Mouse (Mus musculus): ENCODE measurements around the gene Mical3. TPM values are rescaled to one million over a fixed set of nuclear protein-coding genes. Genes with fewer than 3 reads are reported as not detected.

The Mical3 gene
- total RNA-seq, 2 experiments from 2014 or later: 107 to 142 TPM

DNA sequence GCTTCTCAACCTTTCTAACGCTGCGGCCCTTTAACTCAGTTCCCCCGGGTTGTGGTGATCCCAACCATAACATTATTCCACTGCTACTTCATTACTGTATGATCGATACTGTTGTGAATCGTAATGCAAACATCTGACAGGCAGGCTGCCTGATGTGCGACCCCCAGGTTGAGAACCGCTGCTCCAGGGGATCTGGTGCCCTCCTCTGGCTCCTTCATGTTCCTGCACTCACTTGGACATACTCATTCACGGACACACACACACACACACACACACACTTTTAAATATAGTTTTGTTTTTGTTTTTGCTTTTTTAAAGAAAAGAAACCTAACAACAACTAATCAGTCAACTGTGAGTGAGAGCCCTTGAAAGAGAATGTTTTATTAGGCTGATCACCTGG is 19.3 kb upstream of the Mical3 start:
- intact Hi-C loops (cut with DNase I): no loop called here
- no peak for DNase-seq (ENCODE audit: low spot score in 2 of 2)

DNA sequence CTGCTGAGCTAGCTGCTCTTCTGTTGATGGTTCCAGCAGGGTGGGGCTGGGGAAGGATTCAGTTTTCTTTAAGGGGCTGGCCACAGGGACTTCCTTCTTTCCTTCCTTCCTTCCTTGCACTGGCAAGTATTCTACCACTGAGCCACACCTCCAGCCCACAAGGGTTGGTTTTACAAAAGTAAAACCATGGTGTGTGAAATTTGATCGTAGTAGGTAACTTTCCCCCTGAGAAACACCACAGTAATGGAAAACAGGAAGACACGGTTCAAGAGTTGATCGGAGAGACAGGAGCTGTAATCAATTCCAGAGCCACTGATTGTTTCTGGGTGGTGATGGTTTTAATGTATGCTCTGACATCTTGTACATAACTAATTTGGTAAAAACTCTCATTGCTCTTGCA is 18.6 kb upstream of the Mical3 start:
- no peak for DNase-seq (ENCODE audit: low spot score in 2 of 2)
- intact Hi-C loops (cut with DNase I): no loop called here

DNA sequence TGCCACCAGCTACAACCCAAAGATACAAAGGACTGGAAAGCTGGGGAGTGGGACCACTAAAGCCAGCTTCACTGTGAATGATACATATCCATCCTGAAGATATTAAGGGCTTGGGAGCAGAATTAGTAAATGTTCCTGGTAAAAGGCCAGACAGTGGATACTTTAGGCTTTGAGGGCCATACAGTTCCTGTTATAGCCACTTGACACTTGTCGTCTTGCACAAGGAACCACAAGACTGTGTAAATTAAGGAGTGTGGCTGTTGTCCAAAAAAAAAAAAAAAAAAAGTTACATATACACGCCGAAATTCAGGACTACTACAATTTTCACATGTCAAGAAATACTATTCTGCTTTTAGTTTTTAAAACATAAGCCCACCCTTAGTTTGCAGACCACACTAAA is 17.6 kb upstream of the Mical3 start:
- DNase-seq (ENCODE audit: low spot score in 2 of 2): no peak
- intact Hi-C loops (cut with DNase I): no loop called here

DNA sequence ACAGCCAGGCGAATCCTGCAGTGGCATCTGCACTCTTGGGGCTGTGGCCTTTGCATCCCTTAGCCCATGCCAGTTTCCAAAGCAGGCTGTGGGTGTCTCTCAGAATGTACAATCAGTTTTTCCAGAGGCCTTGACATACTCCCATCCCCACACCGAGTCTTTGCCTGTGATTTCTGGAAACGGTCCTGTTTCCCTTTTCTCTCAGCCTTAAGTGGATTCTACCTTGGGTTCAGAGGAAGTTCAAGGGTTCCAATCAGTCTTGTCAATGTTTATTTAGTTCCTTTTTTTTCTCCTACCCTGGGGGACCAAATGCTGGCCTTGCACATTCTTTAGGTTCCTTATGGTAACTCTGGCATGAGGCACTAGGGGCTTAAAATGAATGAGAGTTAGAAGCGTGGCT is 16.0 kb upstream of the Mical3 start:
- DNase-seq (ENCODE audit: low spot score in 2 of 2): no peak
- intact Hi-C loops (cut with DNase I): no loop called here

DNA sequence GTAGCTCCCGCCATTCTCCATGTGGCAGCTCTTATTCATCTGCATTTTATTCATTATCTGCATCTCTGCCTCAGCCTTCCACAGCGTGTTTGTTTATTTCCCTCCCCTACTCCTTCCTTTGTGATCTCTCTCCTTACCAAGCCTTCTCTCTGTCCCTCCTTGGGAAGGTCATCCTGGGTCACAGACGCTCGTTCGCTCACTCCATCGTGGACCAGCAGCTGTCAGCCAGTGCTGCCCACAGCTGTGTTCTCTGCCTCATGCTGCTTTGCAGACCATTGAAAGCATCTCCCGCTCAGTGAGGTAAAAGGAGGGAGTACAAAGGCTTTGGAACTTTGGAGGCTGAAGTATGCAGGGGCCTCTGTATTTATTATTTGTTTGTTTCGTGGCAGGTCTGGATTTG is 15.1 kb upstream of the Mical3 start:
- no peak for DNase-seq (ENCODE audit: low spot score in 2 of 2)
- intact Hi-C loops (cut with DNase I): no loop called here

DNA sequence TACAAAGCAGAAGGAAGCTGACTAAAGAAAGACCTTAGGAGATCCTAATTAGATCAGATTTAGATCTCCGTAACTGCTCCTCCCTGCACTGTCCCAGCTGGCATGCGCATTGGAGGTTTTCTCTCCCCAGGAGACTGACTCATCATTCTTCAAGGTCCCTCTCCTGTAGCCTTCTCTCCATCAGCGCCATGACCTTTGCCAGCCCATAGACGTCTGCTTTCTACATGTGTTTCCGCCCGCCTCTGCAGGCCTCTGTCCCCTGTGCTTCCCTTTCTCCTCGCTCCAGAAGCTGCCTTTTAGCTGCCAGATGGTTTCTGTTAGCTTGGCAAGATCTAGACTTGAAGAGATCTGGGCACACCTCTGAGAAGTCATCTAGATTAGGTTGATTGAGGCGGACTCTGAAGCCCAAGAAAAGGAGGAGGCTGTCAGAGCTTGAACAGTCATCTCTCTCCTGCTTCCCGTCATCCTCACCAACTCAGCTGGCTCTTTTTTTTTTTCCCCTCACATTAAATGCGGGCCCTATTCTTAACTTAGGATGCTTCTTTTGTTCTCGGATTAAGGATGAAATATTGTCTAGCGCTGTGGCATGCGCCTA is 14.3 kb upstream of the Mical3 start:
- DNase-seq (ENCODE audit: low spot score in 2 of 2): no peak
- intact Hi-C loops (cut with DNase I): no loop called here

DNA sequence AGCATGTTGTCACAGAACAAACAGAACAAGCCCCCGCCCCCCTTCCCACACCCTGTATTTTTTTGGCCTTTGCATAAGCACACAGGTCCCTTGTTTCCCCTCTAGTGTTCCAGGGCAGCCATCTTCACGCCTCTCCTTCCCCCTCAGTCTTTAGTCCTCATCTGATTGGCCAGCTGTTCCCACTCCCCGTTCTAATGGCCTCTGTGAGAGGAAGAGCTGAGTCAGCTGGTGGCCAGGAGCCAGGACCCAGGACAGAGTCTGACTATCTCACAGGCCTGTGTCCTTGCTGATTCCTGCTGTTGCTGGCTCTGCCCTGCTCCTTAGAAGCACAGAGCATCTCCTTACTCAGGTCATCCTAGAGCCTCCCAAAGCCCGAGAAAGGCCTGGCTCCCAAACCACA is 13.3 kb upstream of the Mical3 start:
- DNase-seq (ENCODE audit: low spot score in 2 of 2): peak; percentile 36 to 49
- intact Hi-C loops (cut with DNase I): no loop called here

DNA sequence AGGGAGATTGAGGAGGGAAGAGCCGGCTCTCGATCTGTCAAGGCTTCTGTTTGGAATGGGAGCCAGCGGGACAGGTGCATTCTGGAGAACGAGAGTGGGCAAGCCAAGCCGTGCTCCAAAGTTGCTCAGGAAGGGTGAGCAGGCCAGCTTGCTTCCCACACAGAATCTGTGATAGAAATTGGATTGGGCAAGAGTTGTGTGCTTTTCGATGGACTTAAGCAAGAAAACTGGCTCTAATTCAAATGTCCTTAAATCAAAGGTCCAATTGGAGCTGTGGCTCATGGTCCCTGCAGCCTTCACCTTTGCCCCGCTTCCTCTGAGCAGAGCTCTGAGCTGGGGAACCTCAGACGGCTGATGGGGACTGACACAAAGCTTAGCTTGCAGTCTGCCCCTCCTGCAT is 12.6 kb upstream of the Mical3 start:
- intact Hi-C loops (cut with DNase I): no loop called here
- no peak for DNase-seq (ENCODE audit: low spot score in 2 of 2)

DNA sequence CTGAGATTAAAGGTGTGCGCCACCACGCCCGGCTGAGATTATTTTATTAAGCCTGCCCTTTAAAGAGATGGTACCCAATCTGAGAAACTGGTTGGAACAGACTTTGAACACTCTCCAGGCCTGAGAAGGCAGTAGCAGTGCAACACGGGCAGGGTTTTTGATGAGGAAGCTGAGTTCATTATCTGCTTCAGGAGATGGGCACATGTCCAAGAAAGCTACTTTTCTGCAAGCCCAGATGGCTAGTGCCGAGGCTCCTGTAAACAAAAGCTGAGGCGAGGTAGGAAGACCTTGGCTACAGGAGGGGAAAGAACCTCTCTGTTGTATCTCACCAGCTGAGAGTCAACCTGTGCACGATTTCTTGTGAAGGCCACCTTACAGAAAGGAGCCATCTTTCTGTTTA is 11.5 kb upstream of the Mical3 start:
- intact Hi-C loops (cut with DNase I): no loop called here
- DNase-seq (ENCODE audit: low spot score in 2 of 2): no peak

DNA sequence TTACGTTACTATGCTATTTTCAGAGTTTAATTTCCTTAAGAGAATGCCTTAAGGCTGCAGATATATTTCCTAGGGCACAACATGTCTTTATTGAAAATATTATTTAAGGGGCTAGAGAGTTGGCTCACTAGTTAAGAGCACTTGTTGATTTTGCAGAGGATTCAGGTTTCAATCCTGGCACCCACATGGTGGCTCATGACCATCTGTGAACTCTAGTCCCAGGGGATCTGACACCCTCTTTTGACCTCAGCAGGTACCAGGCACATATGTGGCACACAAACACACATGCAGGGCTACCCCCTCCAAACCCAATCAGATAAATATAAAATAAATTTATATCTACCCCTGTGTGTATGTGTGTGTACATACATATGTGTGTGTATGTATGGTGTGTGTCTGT is 8.5 kb upstream of the Mical3 start:
- no peak for DNase-seq (ENCODE audit: low spot score in 2 of 2)
- intact Hi-C loops (cut with DNase I): no loop called here

DNA sequence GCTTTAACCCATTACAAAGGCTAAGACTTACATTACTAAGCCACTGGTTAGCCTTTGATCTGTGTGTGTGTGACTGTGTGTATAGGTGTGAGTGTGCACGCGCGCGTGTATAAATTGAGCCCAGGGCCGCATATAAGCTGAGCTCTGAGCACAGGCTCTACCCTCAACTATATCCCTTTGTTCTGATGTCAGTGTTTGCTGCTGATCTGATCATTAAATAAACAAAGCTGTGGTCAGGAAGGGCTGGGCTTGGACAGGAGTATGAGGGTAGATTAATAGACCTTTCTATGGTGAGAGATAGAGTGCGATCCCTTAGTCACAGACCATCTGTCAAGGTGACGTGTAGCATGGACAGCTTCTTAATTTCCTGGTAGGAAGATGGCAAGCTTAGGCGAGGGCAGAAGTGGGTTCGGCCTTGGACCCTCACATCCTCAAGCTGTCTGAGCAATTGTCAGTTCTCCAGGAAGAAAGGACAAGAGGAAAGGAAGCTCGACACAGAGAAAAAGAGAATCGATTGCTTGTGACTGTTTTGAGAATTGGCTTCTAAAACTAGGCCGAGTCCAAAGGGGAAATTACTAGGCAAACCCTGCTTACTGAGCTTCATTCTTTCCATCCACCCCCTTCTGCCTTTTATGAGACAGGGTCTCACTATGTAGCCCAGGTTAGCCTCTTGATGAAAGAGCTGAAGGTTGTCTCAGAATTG is 7.7 kb upstream of the Mical3 start:
- intact Hi-C loops (cut with DNase I): no loop called here
- no peak for DNase-seq (ENCODE audit: low spot score in 2 of 2)

DNA sequence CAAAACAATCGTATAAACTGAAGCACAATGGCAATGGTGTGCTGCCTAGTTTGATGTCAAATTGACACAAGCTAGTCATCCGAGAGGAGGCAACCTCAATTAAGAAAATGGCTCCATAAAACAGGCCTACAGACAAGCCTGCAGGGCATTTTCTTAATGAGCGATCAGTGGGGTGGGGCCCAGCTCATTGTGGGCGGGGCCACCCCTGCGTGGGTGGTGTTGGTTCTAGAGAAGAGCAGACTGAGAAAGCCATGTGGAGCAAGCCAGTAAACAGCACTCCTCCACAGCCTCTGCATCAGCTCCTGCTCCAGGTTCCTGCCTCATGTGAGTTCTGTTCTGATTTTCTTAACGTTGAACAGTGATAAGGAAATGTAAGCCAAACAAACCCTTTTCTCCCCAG is 6.4 kb upstream of the Mical3 start:
- no peak for DNase-seq (ENCODE audit: low spot score in 2 of 2)
- intact Hi-C loops (cut with DNase I): no loop called here

DNA sequence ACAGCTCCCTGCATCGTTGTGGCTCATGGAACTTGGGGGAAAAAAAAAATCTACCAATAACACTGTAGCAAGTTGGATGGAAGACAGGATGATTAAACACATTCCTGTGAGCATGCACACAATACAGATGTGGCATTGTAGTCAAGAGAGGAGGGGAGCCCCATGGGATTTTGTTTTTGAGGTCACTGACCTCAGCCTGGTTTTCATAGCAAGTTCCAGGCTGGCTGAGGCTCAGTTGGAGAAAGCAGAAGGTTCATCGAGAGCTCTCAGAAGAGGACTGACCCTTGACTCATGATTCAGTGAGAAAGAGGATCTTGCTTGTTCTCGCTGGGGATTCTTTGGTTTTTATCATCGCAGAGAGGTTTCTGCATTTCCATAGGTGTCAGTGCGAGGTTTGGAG is 4.1 kb upstream of the Mical3 start:
- intact Hi-C loops (cut with DNase I): no loop called here
- no peak for DNase-seq (ENCODE audit: low spot score in 2 of 2)

DNA sequence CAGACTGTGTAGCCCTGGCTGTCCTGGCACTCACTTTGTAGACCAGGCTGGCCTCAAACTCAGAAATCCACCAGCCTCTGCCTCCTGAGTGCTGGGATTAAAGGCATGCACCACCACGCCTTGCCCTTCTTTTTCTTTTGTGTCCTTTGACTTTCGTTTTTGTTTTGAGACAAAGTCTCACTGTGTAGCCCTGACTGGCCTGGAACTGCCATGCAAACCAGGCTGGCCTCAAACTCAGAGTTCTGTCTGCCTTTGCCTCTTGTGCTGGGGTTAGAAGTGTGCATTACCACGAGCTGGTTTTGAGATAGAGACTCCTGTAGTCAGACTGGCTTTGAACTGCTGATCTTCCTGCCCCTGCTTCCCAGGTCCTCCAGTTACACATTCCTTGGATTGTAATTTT is 3.5 kb upstream of the Mical3 start:
- DNase-seq (ENCODE audit: low spot score in 2 of 2): no peak
- intact Hi-C loops (cut with DNase I): no loop called here

DNA sequence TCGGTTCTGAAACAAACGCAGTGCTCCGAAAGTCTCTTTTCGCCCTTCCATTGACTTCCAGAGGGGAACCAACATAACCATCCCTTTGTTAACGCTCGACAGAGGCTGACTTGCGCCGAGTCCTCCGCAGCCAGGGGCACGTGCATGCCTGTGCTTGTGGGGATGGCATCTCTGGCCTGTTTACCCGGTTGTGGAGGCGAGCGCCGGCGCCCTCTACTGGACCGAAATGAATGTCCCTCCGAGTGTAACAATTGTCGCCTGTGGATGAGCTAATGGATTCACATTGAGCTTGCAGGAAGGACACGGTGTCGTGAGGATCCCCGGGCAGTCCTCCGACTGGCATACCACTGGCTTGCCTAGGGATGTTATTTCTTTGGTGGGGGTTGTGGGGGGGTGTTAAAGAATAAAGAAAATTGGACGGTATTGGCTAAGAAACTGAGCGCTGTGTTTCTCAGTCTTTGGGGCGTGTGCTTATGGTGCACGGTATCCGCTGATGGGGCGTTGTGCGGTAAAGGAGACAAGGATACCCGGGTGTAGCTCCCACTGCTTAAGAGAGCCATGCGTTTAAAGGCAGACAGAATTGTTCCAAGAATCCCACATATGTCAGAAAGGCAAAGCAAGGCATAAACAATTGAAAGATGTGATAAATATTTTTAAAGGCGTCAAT is 627 bp downstream of the Mical3 start:
- intact Hi-C loops (cut with DNase I): loop anchor here (2.0 kb wide), 2 partner anchors 49 to 159 kb away; no protein-coding TSS in a partner anchor
- DNase-seq (ENCODE audit: low spot score in 2 of 2): peak; percentile 91 to 95

DNA sequence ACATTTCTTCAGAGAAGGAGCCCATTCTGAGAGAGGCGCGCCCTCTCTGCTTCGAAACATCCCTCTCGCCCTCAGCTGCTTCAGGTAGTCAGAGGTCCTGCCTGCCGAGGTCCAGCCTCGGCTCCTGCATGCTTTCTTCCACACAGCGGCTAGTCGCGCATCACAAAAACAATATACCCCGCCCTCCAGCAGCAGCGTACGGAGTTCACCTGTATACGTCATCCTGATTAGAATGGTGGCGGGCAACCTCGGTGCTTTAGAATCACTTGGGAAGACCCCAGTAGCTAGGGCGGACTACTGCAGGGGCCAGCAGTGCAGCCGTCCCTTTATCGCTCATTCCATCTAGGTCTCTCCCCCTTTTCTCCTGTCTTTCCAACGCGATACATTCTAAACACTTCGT is 1.3 kb downstream of the Mical3 start:
- intact Hi-C loops (cut with DNase I): no loop called here
- DNase-seq (ENCODE audit: low spot score in 2 of 2): peak; percentile 34 to 39

DNA sequence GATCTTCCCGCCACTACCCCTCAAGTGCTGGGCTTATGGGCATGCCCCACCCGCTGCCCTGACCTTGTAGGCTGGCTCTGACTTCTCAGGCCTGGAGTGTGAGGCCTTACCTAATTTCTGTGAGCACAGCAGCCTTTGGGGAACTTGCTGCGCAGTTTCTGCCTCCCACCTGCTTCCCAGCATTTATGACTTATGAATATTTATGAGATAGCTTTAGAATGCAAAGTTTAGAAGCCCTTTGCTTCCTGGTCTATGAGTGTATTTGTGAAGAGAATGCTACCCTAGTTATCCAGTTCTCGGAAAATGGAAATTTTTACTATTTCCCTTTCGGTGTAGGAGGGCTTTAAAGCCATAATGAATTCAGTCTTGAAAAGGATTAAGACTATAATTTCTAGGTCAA is 2.1 kb downstream of the Mical3 start:
- intact Hi-C loops (cut with DNase I): no loop called here
- peak; percentile 36 to 42 for DNase-seq (ENCODE audit: low spot score in 2 of 2)

DNA sequence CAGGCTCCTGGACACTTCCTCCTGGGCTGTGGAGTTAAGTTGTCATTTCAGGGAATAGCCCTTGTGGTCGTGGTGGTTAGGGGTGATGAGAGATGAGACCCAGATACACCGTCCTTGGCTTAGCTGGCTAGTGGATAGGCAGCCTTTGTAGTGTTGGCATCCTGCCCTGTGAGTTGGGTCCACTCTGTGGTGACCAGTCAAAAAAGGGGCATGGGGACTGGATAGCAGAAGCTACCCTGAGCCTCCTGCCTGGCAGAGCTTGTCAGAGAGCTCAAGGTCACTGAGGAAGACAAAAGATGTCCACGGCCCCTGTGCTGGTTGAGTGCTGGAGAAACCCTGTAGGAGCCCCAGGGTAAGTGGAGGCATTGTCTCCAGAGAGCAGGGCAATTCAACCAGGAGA is 3.1 kb downstream of the Mical3 start:
- no peak for DNase-seq (ENCODE audit: low spot score in 2 of 2)
- intact Hi-C loops (cut with DNase I): no loop called here

DNA sequence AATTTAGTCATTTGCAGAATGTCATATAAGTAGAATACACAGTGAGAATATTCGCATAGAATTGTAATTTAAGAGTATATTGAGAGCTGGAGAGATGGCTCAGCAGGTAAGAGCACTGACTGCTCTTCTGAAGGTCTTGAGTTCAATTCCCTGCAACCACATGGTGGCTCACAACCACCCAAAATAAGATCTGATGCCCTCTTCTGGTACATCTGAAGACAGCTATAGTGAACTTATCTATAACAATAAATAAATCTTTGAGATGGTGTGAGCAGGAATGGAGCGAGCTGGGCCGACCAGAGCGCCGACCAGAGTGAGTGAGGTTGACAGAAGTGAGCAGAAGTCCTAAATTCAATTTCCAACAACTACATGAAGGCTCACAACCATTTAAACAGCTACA is 4.6 kb downstream of the Mical3 start:
- no peak for DNase-seq (ENCODE audit: low spot score in 2 of 2)
- intact Hi-C loops (cut with DNase I): no loop called here

DNA sequence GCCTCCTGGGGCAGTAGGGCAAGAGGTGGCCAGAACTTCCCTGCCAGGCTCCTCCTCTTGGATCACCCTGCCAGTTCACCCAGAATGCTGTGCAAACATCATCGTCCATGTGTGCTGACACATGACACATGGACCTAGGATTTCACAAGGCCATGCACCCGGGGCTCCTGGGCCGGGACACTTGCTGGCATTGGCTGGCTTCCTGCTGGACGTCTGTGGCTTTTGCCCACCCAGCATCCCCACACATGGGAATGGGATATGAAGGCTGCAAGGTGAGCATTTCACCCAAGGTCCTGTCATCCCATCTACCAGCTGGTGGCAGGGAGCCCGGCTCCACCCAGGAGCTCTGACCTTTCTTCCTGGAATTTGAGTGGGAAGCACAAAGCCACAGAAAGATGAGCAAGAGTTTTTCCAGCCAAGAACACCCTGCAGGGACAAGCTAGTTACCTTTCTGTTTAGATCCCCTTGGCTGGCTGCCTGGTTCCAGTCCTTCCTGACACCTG is 8.0 kb downstream of the Mical3 start:
- intact Hi-C loops (cut with DNase I): no loop called here
- no peak for DNase-seq (ENCODE audit: low spot score in 2 of 2)

DNA sequence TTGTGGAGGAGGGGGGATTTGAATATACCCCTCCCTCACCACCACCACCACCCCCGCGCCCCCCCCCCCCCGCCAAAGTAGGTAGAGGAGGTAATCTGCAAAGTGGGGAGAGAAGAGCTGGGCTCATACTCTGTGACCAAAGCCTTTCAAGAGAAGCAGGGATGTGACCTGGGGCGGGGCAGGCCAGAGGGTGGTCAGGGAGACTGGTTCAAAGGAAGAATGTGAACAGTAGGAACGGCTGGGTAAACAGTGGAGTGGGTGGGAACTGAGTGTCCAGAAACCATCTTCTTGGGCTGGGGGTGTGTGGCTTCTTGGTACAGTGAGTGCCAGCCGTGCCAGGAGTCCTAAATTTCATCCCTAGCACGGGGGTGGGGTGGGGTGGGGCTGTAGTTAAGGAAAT is 10.0 kb downstream of the Mical3 start:
- intact Hi-C loops (cut with DNase I): no loop called here
- no peak for DNase-seq (ENCODE audit: low spot score in 2 of 2)
